Mouse (Mus musculus): ENCODE measurements around the gene Plscr2.

The Plscr2 gene

GRCm38 (mm10) chr9:92337661-92338060, 62.3 kb downstream of the Plscr2 start:
- in situ Hi-C loops (cut with MboI, MseI), result no loop called here

- in situ Hi-C loops (cut with MboI, MseI), result no loop called here
Measured at GRCm38 (mm10) chr9:92338954-92339353, 63.6 kb downstream of the Plscr2 start.
